Mouse (Mus musculus) midbrain, embryonic 14.5 days (tissue): ENCODE results near the gene Hagh. TPM values are rescaled to one million over a fixed set of nuclear protein-coding genes. Genes with fewer than 3 reads are reported as not detected.

ENCODE experiments used
- ATAC-seq: fragments of 200-750 bp; cut with Nextera tagmentation; 2 replicates; pipeline ENCODE4 v1.8.0; 2017; ENCODE audit warnings: moderate number of reproducible peaks, moderate library complexity; ENCODE audit not compliant: low FRiP score, low TSS enrichment
- DNase-seq: peaks from one replicate; pipeline ENCODE4 v3.0.0-alpha.2; 2015
- H3K27ac ChIP-seq: fragments of 300-500 bp; sonication (generic); replicated peaks from 2 replicates; pipeline ENCODE4 v1.5.1; 2014; ENCODE audit warnings: mild to moderate bottlenecking, low read depth, low read length, moderate library complexity
- H3K27me3 ChIP-seq: fragments of 300-500 bp; sonication (generic); 2 replicates; pipeline ENCODE4 v1.6.1; 2014; ENCODE audit warnings: low read length, control low read depth, mixed read lengths; ENCODE audit not compliant: control insufficient read depth, insufficient read depth
- H3K36me3 ChIP-seq: fragments of 300-500 bp; sonication (generic); 2 replicates; pipeline ENCODE4 v1.6.1; 2014; ENCODE audit warnings: low read length, control low read depth; ENCODE audit not compliant: control insufficient read depth, insufficient read depth
- H3K4me1 ChIP-seq: fragments of 300-500 bp; sonication (generic); 2 replicates; pipeline ENCODE4 v1.6.1; 2014; ENCODE audit warnings: mild to moderate bottlenecking, antibody characterized with exemption, low read length, control low read depth; ENCODE audit not compliant: control insufficient read depth, insufficient read depth
- H3K4me2 ChIP-seq: fragments of 300-500 bp; sonication (generic); 2 replicates; pipeline ENCODE4 v1.6.1; 2014; ENCODE audit warnings: mild to moderate bottlenecking, low read length, moderate library complexity
- H3K4me3 ChIP-seq: fragments of 300-500 bp; sonication (generic); replicated peaks from 2 replicates; pipeline ENCODE4 v1.5.1; 2014; ENCODE audit warnings: low read depth, low read length
- H3K9ac ChIP-seq: fragments of 300-500 bp; sonication (generic); replicated peaks from 2 replicates; pipeline ENCODE4 v1.6.1; 2014; ENCODE audit warnings: mild to moderate bottlenecking, low read length, moderate library complexity
- H3K9me3 ChIP-seq: fragments of 300-500 bp; sonication (generic); 2 replicates; pipeline ENCODE4 v1.6.1; 2016; ENCODE audit warnings: low read length, control low read depth, mixed read lengths; ENCODE audit not compliant: control insufficient read depth
- WGBS: fragments of 180-500 bp; shearing (Covaris S2); extraction: QIAGEN DNeasy Blood & Tissue Kit; methylation state at CpG from one replicate; pipeline ENCODE4 v1.1.7; 2014; 5-methylcytosine and 5-hydroxymethylcytosine counted together
- polyA plus RNA-seq: library from polyadenylated mRNA; unstranded; fragments of >200 nt; fragmentation: Nextera tagmentation; extraction: Ambion mirVana; gene quantifications from 2 replicates; pipeline ENCODE4 v1.2.1, GENCODE M21; 2014

Gene Hagh
- polyA plus RNA-seq, 1 experiment from 2014 or later = 55.4 TPM

GRCm38 (mm10) chr17:24842631-24843030 is 2.7 kb downstream of the Hagh start:
- Histone ChIP-seq H3K4me2 (no peak overlapping the region), H3K27ac (no peak overlapping the region), H3K27me3 (no peaks in the 10 kb centered on the region), H3K4me3 (no peak overlapping the region), H3K9ac (no peak overlapping the region), H3K36me3 (no peaks in the 10 kb centered on the region), H3K9me3 (no peaks in the 10 kb centered on the region), H3K4me1 (no peaks in the 10 kb centered on the region)
- WGBS = 58% methylated on average over 2 of the region's 2 CpGs
- DNase-seq (no peak), ATAC-seq (no peak)

DNA sequence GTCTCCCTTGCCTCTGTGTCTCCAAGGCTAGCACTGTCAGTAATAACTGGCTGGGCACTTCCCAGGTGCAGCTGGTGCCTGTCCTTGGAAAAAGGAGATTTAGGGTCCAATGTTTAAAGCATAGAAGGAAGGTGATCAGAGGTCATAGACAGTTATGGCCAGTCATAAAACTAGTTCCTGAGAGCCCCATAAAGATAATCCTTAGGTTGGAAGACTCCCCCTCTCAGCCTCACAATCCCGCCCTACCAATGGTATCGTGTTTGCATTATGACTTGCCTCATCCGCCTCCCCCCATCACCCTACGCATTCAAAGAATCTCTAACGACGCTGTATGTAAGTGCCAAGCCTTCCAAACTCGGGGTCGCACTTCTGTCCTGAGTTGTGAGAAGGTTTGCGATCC is 4.6 kb downstream of the Hagh start:
- 55% methylated on average over 9 of the region's 9 CpGs for WGBS
- H3K9ac ChIP-seq = no peak overlapping the region

DNA sequence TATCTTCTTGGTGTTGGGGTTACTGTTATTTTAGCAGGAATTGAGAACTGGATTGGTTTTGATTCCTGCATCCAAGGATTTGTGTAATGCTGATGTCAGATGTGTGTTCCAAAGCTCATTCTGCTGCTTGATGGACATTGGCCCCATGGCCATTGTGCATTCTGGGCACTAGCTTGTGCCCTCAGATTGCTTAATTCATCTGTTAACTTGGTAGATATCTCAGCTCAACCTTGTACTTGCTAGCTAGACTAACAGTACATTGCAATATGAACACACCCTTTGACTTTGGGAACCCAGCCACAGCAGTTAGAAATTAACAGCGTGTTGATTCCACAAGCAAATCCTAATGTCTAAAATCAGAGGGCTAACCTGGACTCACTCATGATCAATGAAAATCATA is 7.4 kb downstream of the Hagh start:
- Histone ChIP-seq H3K9ac (no peak overlapping the region), H3K9me3 (no peaks in the 10 kb centered on the region), H3K36me3 (no peaks in the 10 kb centered on the region), H3K27me3 (no peaks in the 10 kb centered on the region; the same call in 1 of the 2 replicates), H3K4me2 (no peak overlapping the region), H3K4me1 (peaks cover 17% of the 10 kb centered on the region), H3K27ac (no peak overlapping the region), H3K4me3 (no peak overlapping the region)
- DNase-seq = no peak
- 95% methylated on average over 1 of the region's 1 CpGs for WGBS
- no peak for ATAC-seq

More for the DNA sequence above, 4.6 kb downstream of the Hagh start:
- Histone ChIP-seq H3K4me1 (peaks cover 9% of the 10 kb centered on the region; the same call in 1 of the 2 replicates), H3K9me3 (no peaks in the 10 kb centered on the region), H3K27me3 (no peaks in the 10 kb centered on the region), H3K27ac (no peak overlapping the region), H3K4me3 (no peak overlapping the region), H3K4me2 (no peak overlapping the region), H3K36me3 (no peaks in the 10 kb centered on the region)
- no peak for DNase-seq
- ATAC-seq = no peak

DNA sequence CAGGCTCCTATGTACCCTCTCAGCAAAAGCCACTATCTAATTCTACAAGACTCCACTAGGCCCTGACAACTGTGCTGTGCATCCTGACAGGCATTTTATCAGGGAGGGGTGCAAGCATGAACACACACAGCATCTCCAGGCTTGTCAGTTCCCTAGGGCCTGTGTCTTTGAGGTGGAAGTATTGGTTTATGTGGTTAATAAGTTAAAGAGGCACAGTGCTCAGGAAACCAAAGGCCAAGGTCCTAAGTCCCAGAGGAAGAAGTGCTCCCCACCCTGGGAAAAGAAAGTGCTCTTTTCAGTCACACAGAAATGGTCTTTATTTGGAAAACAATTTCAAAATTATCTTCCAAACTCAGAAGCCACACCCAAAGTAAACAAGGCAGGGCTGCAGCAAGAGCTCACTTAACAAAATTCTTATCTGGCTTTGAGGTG is 8.7 kb downstream of the Hagh start:
- Histone ChIP-seq H3K9me3 (no peaks in the 10 kb centered on the region), H3K4me3 (peak overlapping the region; percentile 74; the same call in 1 of the 2 replicates), H3K4me2 (peak overlapping the region; percentile 80), H3K27me3 (no peaks in the 10 kb centered on the region; the same call in 1 of the 2 replicates), H3K36me3 (peaks cover 9% of the 10 kb centered on the region), H3K9ac (no peak overlapping the region), H3K27ac (no peak overlapping the region), H3K4me1 (peaks cover 17% of the 10 kb centered on the region)
- ATAC-seq = no peak
- DNase-seq = no peak

- 0% methylated on average over 21 of the region's 21 CpGs for WGBS
- peak; percentile 63; the same call in 1 of the 2 replicates for ATAC-seq
- DNase-seq = no peak
Measured at GRCm38 (mm10) chr17:24849733-24850064, 9.8 kb downstream of the Hagh start.

DNA sequence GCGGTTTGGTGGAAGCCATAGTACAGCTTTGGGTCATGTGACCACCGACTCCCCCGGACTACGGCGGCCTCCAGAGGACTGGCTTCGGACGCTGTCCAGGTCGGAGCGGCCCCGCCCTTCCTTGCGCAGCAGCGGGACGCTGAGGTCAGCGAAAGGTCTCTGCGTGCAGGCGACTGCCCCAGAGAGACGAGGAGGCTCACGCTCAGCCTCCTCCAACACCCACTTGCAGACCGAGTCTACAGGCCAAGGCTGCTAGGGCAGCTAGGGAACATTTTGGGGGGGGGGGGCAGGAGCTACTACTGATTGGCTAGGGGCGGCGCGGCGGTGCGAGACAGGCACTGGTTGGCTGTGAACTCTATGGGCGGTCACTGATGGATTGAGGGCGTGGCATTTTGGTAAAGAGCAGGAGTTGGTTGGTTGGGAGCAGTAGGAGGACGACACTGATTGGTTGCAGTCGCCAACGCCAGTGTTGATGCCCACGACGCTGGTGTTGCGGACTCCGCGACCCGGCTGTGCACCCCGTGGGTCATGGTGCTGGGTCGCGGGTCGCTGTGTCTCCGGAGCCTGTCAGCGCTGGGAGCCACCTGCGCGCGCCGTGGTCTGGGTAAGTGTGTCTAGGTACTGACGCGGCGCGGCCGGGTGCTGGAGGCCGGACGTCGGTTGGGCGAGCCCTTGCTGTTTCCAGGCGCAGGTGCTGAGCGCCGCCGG is 10.3 kb downstream of the Hagh start, which contains the start of gene Fahd1:
Fahd1 (minus strand) TSS at position 300 of the 708 bp plus-strand sequence.
- Histone ChIP-seq H3K4me3 (peak within 1 kb of the TSS; percentile 74), H3K36me3 (peaks cover 18% of the 10 kb centered on the region), H3K27ac (peak within 1 kb of the TSS; percentile 81), H3K4me1 (peaks cover 17% of the 10 kb centered on the region), H3K9ac (peak within 1 kb of the TSS; percentile 59), H3K4me2 (peak within 1 kb of the TSS; percentile 92), H3K9me3 (no peaks in the 10 kb centered on the region), H3K27me3 (no peaks in the 10 kb centered on the region; the same call in 1 of the 2 replicates)
- WGBS = under 1% methylated on average over 58 of the region's 58 CpGs
- peak; percentile 97 for DNase-seq
- ATAC-seq = peak; percentile 100

More at GRCm38 (mm10) chr17:24849733-24850064, 9.8 kb downstream of the Hagh start:
- H3K4me2 ChIP-seq = peak overlapping the region; percentile 80
- H3K9ac ChIP-seq = peak overlapping the region; percentile 59
- peaks cover 18% of the 10 kb centered on the region for H3K36me3 ChIP-seq
- H3K4me3 ChIP-seq = peak overlapping the region; percentile 74
- no peaks in the 10 kb centered on the region; the same call in 1 of the 2 replicates for H3K27me3 ChIP-seq
- peak overlapping the region; percentile 81 for H3K27ac ChIP-seq
- H3K9me3 ChIP-seq = no peaks in the 10 kb centered on the region
- peaks cover 17% of the 10 kb centered on the region for H3K4me1 ChIP-seq

GRCm38 (mm10) chr17:24850773-24851127 is 10.8 kb downstream of the Hagh start:
- ATAC-seq = no peak
- peak overlapping the region; percentile 59 for H3K9ac ChIP-seq
- peak overlapping the region; percentile 74 for H3K4me3 ChIP-seq
- peaks cover 24% of the 10 kb centered on the region for H3K36me3 ChIP-seq
- no peaks in the 10 kb centered on the region; the same call in 1 of the 2 replicates for H3K27me3 ChIP-seq
- H3K27ac ChIP-seq = peak overlapping the region; percentile 66
- WGBS = under 1% methylated on average over 20 of the region's 20 CpGs
- no peak for DNase-seq
- H3K4me2 ChIP-seq = peak overlapping the region; percentile 92
- H3K4me1 ChIP-seq = peaks cover 17% of the 10 kb centered on the region
- H3K9me3 ChIP-seq = no peaks in the 10 kb centered on the region

- ATAC-seq = no peak
- H3K36me3 ChIP-seq = peaks cover 32% of the 10 kb centered on the region
- H3K4me3 ChIP-seq = peak overlapping the region; percentile 74
- no peak for DNase-seq
- peak overlapping the region; percentile 92 for H3K4me2 ChIP-seq
- 79% methylated on average over 10 of the region's 10 CpGs for WGBS
- H3K27me3 ChIP-seq = no peaks in the 10 kb centered on the region; the same call in 1 of the 2 replicates
- H3K9me3 ChIP-seq = no peaks in the 10 kb centered on the region
- H3K4me1 ChIP-seq = peaks cover 17% of the 10 kb centered on the region
- H3K9ac ChIP-seq = peak overlapping the region; percentile 59; the same call in 1 of the 2 replicates
- no peak overlapping the region for H3K27ac ChIP-seq
Measured at GRCm38 (mm10) chr17:24851381-24852125, 11.6 kb downstream of the Hagh start.
